Mouse (Mus musculus) adrenal gland, adult 2 months (tissue): ENCODE data around the gene Gm20388. TPM values are rescaled to one million over a fixed set of nuclear protein-coding genes. Genes with fewer than 3 reads are reported as not detected.

Source experiments
- DNase-seq: peaks from one replicate; pipeline ENCODE4 v3.0.0; 2021
- polyA plus RNA-seq: library from polyadenylated mRNA; depleted of rRNA; stranded (reverse); fragments of >200 nt; gene quantifications from 2 replicates; pipeline ENCODE4 v1.2.3, GENCODE M21; 2012
- total RNA-seq, 2 experiments: library from RNA; stranded (reverse); gene quantifications; 2 replicates each; pipeline ENCODE4 v1.2.3; 2021

Gm20388 gene
- total and polyA plus RNA-seq, 3 experiments, result 5.9 to 50.1 (median 9.9) TPM

GRCm38 (mm10) chr8:121897205-121897604 is 1986.6 kb downstream of the Gm20388 start:
- DNase-seq, result no peak

GRCm38 (mm10) chr8:121897871-121898381 is 1987.3 kb downstream of the Gm20388 start:
- DNase-seq, result peak; percentile 77

- peak; percentile 94 for DNase-seq
Observed at GRCm38 (mm10) chr8:121898401-121898931, 1987.8 kb downstream of the Gm20388 start.

- no peak for DNase-seq
Observed at GRCm38 (mm10) chr8:121899180-121900044, 1988.8 kb downstream of the Gm20388 start.

GRCm38 (mm10) chr8:121901498-121902236 is 1991.0 kb downstream of the Gm20388 start:
- peak; percentile 92 for DNase-seq

- DNase-seq, result no peak
Observed at GRCm38 (mm10) chr8:121903977-121904376, 1993.3 kb downstream of the Gm20388 start.

- DNase-seq, result no peak
Observed at GRCm38 (mm10) chr8:121904999-121905398, 1994.4 kb downstream of the Gm20388 start.

- DNase-seq, result no peak
Observed at GRCm38 (mm10) chr8:121905420-121905819, 1994.8 kb downstream of the Gm20388 start.

- DNase-seq, result no peak
Observed at GRCm38 (mm10) chr8:121905864-121906263, 1995.2 kb downstream of the Gm20388 start.

GRCm38 (mm10) chr8:121906542-121907512 is 1996.2 kb downstream of the Gm20388 start:
- peak; percentile 52 for DNase-seq

- peak; percentile 98 for DNase-seq
Observed at GRCm38 (mm10) chr8:121907587-121908248, 1997.1 kb downstream of the Gm20388 start, which contains the start of gene Slc7a5. Slc7a5 (minus strand) TSS chr8:121907694.

GRCm38 (mm10) chr8:121908378-121909147 is 1997.9 kb downstream of the Gm20388 start:
- no peak for DNase-seq

- no peak for DNase-seq
Observed at GRCm38 (mm10) chr8:121909148-121909541, 1998.5 kb downstream of the Gm20388 start.

- DNase-seq, result peak; percentile 72
Observed at GRCm38 (mm10) chr8:121909663-121910062, 1999.0 kb downstream of the Gm20388 start.

GRCm38 (mm10) chr8:121911400-121911799 is 2000.8 kb downstream of the Gm20388 start:
- no peak for DNase-seq

GRCm38 (mm10) chr8:121911987-121912386 is 2001.3 kb downstream of the Gm20388 start:
- peak; percentile 59 for DNase-seq

GRCm38 (mm10) chr8:121912831-121913230 is 2002.2 kb downstream of the Gm20388 start:
- no peak for DNase-seq

- no peak for DNase-seq
Observed at GRCm38 (mm10) chr8:121913378-121913777, 2002.7 kb downstream of the Gm20388 start.

GRCm38 (mm10) chr8:121919158-121919557 is 2008.5 kb downstream of the Gm20388 start:
- DNase-seq, result no peak

GRCm38 (mm10) chr8:121919731-121920130 is 2009.1 kb downstream of the Gm20388 start:
- DNase-seq, result no peak
